In the genomic region with DNA sequence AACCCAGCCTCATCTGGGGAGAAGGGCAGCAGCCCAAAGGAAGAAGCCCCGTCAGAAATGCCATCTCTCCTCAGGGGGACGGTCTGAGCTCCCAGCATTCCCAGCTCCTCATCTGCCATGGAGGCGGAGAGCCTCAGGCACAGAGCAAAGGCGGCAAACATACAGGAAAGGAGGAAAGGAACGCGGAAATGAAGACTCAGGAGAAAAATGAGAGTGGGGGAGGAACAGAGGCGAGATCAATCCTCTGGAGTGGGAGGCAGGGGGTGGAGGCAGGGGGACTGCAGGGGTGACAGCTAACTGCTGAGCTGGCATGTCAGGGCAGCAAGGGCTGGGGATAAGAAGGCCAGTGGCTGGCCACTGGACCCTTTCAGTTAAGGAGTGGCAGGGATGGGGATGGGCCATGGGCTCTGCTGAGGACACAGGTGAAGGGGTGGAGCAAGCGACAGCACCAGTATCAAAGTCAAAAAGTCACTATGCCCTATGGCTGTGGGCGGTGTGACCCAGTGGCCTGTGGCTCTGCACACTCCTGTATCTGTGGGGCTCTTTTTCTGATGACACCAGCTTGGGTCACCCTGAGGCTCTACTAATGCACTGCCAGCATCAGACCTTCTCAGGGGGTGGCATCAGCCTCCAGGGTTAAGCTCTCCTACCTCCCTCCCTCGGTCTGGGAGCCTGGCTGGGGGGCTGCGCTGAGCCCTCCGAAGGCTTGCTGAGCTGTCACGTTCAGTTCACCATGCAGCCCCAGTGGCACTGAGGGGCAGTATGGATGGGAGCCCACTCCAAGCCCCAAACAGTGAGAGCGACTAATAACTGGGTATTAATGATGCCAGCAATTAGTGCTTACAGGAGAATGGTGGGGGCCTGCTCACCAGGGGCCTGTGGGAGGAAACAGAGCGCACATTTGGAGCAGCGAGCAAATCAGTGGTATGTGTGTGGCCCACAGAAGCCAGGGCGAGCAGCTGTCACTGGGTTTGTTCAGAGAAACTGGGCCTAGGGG, we compare ENCODE assay signal across 12 mouse cellular contexts.
DNase-seq lines count a peak whose midpoint lies in the region; ATAC-seq and TF ChIP-seq lines count a peak whose summit lies in the region.
"Had no signal": no experiment of that assay in that cellular context is flagged by ENCODE, and none has a peak within 500 bp of the region (broad histone marks: within the 10 kb centered on the region; RNA-seq: fewer than 3 reads in every experiment).

No protein-coding gene starts in this region.

- DNase-seq in kidney, postnatal 0 days (ENCODE audit: low spot score) = peak; percentile 60
- DNase-seq in kidney, adult 18-20 months = no peak
- peak; percentile 48 to 58 for DNase-seq in layer of hippocampus, adult 8-10 months (ENCODE audit: low spot score in 2 of 2)
- peak; percentile 91 for DNase-seq in retina, postnatal 1 day
- DNase-seq in T-cell, adult 2 months (ENCODE audit: low spot score) = no peak
- DNase-seq in lung, postnatal 14 days = no peak
- DNase-seq in right cerebral cortex, postnatal 25 days = no peak
- DNase-seq: cerebellum, adult 8-10 months; thymus, postnatal 4 days had no signal

- no peaks in the 10 kb centered on the region for H3K9me3 ChIP-seq in kidney, postnatal 0 days (replicated peaks; ENCODE audit: low read length)
- H3K9me3 ChIP-seq in forebrain, embryonic 15.5 days = no peaks in the 10 kb centered on the region
- H3K9me3 ChIP-seq: liver, embryonic 15.5 days had no signal

- H3K4me1 ChIP-seq in kidney, postnatal 0 days (replicated peaks; ENCODE audit: insufficient read depth, low read length) = no peaks in the 10 kb centered on the region
- peaks cover 5% of the 10 kb centered on the region for H3K4me1 ChIP-seq in forebrain, embryonic 15.5 days
- H3K4me1 ChIP-seq: liver, embryonic 15.5 days had no signal

- H3K27me3 ChIP-seq in kidney, postnatal 0 days (ENCODE audit: insufficient read depth, low read length) = no peaks in the 10 kb centered on the region
- no peaks in the 10 kb centered on the region for H3K27me3 ChIP-seq in forebrain, embryonic 15.5 days
- H3K27me3 ChIP-seq: liver, embryonic 15.5 days had no signal

- WGBS in kidney, postnatal 0 days = 54% methylated on average over 17 of the region's 17 CpGs
- 46% methylated on average over 17 of the region's 17 CpGs for WGBS in forebrain, embryonic 15.5 days

- no peak overlapping the region for H3K9ac ChIP-seq in kidney, postnatal 0 days (ENCODE audit: low read depth, low read length)
- H3K9ac ChIP-seq in forebrain, embryonic 15.5 days (replicated peaks) = no peak overlapping the region
- H3K9ac ChIP-seq: liver, embryonic 15.5 days had no signal

- TF ChIP-seq CTCF in kidney, postnatal 0 days (IDR thresholded peaks at IDR 0.05; ENCODE audit: low read depth) = no peak

- H3K4me2 ChIP-seq in kidney, postnatal 0 days (ENCODE audit: low read length) = no peak overlapping the region
- no peak overlapping the region for H3K4me2 ChIP-seq in forebrain, embryonic 15.5 days (replicated peaks)
- H3K4me2 ChIP-seq: liver, embryonic 15.5 days had no signal

- no peak overlapping the region for H3K4me3 ChIP-seq in kidney, postnatal 0 days (replicated peaks; ENCODE audit: low read depth, low read length)
- H3K4me3 ChIP-seq in forebrain, embryonic 15.5 days = no peak overlapping the region
- H3K4me3 ChIP-seq: erythroblast, embryonic 14.5 days; liver, embryonic 15.5 days had no signal

- no peak overlapping the region for H3K27ac ChIP-seq in kidney, postnatal 0 days
- H3K27ac ChIP-seq in forebrain, embryonic 15.5 days (replicated peaks) = no peak overlapping the region
- H3K27ac ChIP-seq: liver, embryonic 15.5 days had no signal

- no peaks in the 10 kb centered on the region for H3K36me3 ChIP-seq in kidney, postnatal 0 days (ENCODE audit: insufficient read depth, low read length)
- no peaks in the 10 kb centered on the region for H3K36me3 ChIP-seq in forebrain, embryonic 15.5 days

- peak; percentile 49 for ATAC-seq in kidney, postnatal 0 days (replicated peaks; ENCODE audit: low FRiP score, low read depth)
- peak; percentile 87 for ATAC-seq in forebrain, embryonic 15.5 days (replicated peaks)

Comparison
In these comparisons a context has a peak if more than half of its experiments do, and no peak if none do; other contexts are left out.
1. DNase-seq: peak in kidney, postnatal 0 days (single experiment), layer of hippocampus, adult 8-10 months (2 of 2) and retina, postnatal 1 day (single experiment); none in kidney, adult 18-20 months (single experiment), T-cell, adult 2 months (single experiment), lung, postnatal 14 days (single experiment) and right cerebral cortex, postnatal 25 days (single experiment).